Mouse (Mus musculus) liver, postnatal 0 days (tissue): Measurements from ENCODE around the gene Uvrag. TPM values are rescaled to one million over a fixed set of nuclear protein-coding genes. Genes with fewer than 3 reads are reported as not detected.
A peak's percentile ranks its signal among the peaks of the same experiment; 100 is the strongest.

Source experiments
- ATAC-seq: fragments of 200-750 bp; cut with Nextera tagmentation; 2 replicates; pipeline ENCODE4 v1.8.0; 2017; ENCODE audit warnings: mild to moderate bottlenecking, moderate library complexity
- DNase-seq: peaks from one replicate; pipeline ENCODE4 v3.0.0-alpha.2; 2016
- H3K27ac ChIP-seq: fragments of 300-500 bp; sonication (generic); 2 replicates; pipeline ENCODE4 v1.5.1; 2014; ENCODE audit warnings: antibody characterized with exemption, moderate library complexity, mild to moderate bottlenecking, low read depth
- H3K27me3 ChIP-seq: fragments of 300-500 bp; sonication (generic); 2 replicates; pipeline ENCODE4 v1.6.1; 2014; ENCODE audit warnings: low read length, control low read depth, mixed read lengths; ENCODE audit not compliant: insufficient read depth
- H3K36me3 ChIP-seq: fragments of 300-500 bp; sonication (generic); replicated peaks from 2 replicates; pipeline ENCODE4 v1.6.1; 2014; ENCODE audit warnings: mild to moderate bottlenecking, control low read depth, low read length, moderate library complexity, mixed read lengths; ENCODE audit not compliant: insufficient read depth
- H3K4me1 ChIP-seq: fragments of 300-500 bp; sonication (generic); 2 replicates; pipeline ENCODE4 v1.6.1; 2014; ENCODE audit warnings: antibody characterized with exemption, mild to moderate bottlenecking, control low read depth; ENCODE audit not compliant: insufficient read depth
- H3K4me2 ChIP-seq: fragments of 300-500 bp; sonication (generic); 2 replicates; pipeline ENCODE4 v1.6.1; 2014; ENCODE audit warnings: low read depth, mild to moderate bottlenecking, low read length, moderate library complexity, mixed read lengths
- H3K4me3 ChIP-seq: fragments of 300-500 bp; sonication (generic); 2 replicates; pipeline ENCODE4 v1.5.1; 2014; ENCODE audit warnings: low read depth, low read length
- H3K9ac ChIP-seq: fragments of 300-500 bp; sonication (generic); replicated peaks from 2 replicates; pipeline ENCODE4 v1.6.1; 2014; ENCODE audit warnings: mild to moderate bottlenecking, moderate library complexity
- H3K9me3 ChIP-seq: fragments of 300-500 bp; sonication (generic); 2 replicates; pipeline ENCODE4 v1.6.1; 2016; ENCODE audit warnings: mild to moderate bottlenecking, control low read depth, low read length, mixed read lengths
- CTCF ChIP-seq: sonication (generic); IDR thresholded peaks from 2 replicates; pipeline ENCODE4 v1.5.1; 2016; ENCODE audit warnings: antibody characterized with exemption, low read depth
- EP300 ChIP-seq: IDR thresholded peaks from 2 replicates; pipeline ENCODE4 v1.6.1; 2016; ENCODE audit warnings: antibody characterized with exemption, low read depth, mild to moderate bottlenecking
- WGBS: fragments of 180-500 bp; shearing (Covaris S2); extraction: QIAGEN DNeasy Blood & Tissue Kit; methylation state at CpG from one replicate; pipeline ENCODE4 v1.1.7; 2014; ENCODE audit not compliant: insufficient replicate concordance; 5-methylcytosine and 5-hydroxymethylcytosine counted together
- polyA plus RNA-seq: library from polyadenylated mRNA; unstranded; fragments of >200 nt; fragmentation: Nextera tagmentation; extraction: Ambion mirVana; gene quantifications from 2 replicates; pipeline ENCODE4 v1.2.1, GENCODE M21; 2015

Gene Uvrag
- polyA plus RNA-seq, 1 experiment from 2014 or later: 11.9 TPM

DNA sequence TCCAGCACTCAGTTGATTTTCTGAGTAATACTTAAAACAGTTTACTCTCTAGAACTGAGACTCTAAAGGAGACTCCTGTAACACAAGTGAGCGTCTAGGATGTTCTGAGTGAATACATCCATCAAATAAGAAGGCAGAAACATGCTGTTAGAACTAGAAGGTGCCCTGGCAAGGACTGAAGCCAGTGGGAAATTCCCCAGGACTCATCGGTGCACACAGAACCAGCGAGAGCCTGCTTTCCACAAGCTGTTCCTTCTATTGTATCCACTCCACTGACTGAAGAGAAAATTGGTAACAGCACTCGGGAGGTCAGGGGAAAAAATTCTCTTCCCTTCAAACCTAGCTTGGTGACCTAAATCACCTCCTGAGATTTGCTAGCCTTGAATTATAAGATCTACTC lies 233.5 kb downstream of the Uvrag start:
- no peak for ATAC-seq
- no peaks in the 10 kb centered on the region for H3K27me3 ChIP-seq
- no peak overlapping the region for H3K27ac ChIP-seq
- no peak overlapping the region for H3K4me2 ChIP-seq
- DNase-seq: no peak
- no peak for TF ChIP-seq EP300
- TF ChIP-seq CTCF: no peak
- no peak overlapping the region for H3K9ac ChIP-seq
- no peaks in the 10 kb centered on the region for H3K9me3 ChIP-seq
- peaks cover 6% of the 10 kb centered on the region; the same call in 1 of the 2 replicates for H3K36me3 ChIP-seq
- WGBS: 86% methylated on average over 4 of the region's 4 CpGs
- H3K4me3 ChIP-seq: no peak overlapping the region
- H3K4me1 ChIP-seq: peaks cover 5% of the 10 kb centered on the region; the same call in 1 of the 2 replicates

DNA sequence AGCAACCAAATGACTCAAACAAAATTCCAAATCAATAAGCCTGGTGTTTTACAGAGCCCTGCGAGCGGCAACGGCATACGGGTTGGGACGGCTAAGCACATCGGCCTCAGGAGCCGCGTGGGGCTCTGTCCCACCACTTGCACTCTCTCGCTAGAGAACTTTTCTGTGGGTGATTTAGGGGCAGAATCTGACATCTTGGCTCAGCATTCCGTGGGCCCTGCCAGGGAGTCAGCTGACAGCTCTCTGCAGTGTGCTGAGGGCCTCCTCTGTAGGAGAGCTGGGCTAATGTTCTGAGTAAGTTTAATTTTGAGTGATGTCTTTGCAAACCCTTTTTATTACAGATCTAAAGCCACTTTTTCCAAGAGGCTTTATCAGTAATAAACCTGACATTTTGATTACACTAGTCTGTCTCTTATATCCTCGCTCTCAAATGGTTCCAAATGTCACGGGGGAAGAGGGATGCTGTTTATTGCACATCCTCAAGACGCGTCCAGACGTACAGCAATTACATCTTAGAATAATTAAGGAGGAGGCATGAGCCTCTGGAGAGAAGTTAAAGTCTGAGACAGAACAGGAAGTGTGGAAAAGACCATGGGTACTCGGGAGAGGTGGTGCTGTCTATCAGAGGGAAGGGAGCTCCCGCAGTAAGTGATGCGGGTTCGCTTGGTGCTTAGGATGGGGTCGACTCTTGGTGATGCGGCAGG lies 236.1 kb downstream of the Uvrag start:
- DNase-seq: no peak
- ATAC-seq: no peak
- WGBS: 88% methylated on average over 21 of the region's 21 CpGs

DNA sequence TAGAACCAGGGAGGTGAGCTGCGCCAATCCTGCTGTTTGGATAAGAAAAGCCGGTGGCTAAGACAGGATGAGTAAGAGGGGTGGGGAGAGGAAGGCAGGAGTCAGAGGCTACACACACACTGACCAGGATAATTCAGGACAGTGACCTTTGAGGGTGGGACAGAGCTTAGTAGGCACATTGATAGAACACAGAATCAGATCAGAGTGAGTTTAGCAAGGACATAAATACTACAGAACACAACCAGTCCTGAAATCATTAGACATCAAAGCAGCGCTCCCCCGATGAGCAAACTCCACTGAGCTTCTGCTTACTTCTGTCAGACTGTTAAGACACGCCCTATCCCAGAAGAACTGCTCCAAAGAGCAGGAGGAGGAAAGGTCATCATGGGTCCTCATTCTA lies 237.1 kb downstream of the Uvrag start:
- Histone ChIP-seq H3K36me3 (peaks cover 11% of the 10 kb centered on the region; the same call in 1 of the 2 replicates), H3K9ac (no peak overlapping the region), H3K27ac (peak overlapping the region; percentile 37; the same call in 1 of the 2 replicates), H3K4me3 (no peak overlapping the region), H3K4me2 (no peak overlapping the region), H3K4me1 (peaks cover 5% of the 10 kb centered on the region; the same call in 1 of the 2 replicates), H3K9me3 (no peaks in the 10 kb centered on the region), H3K27me3 (no peaks in the 10 kb centered on the region)
- ATAC-seq (peak; percentile 87), DNase-seq (no peak)
- 53% methylated on average over 5 of the region's 5 CpGs for WGBS
- no peak; the same call in 1 of the 2 replicates for TF ChIP-seq EP300
- no peak for TF ChIP-seq CTCF

More for the DNA sequence above, 236.1 kb downstream of the Uvrag start:
- H3K4me3 ChIP-seq: no peak overlapping the region
- H3K9ac ChIP-seq: no peak overlapping the region
- peak overlapping the region; percentile 26; the same call in 1 of the 2 replicates for H3K27ac ChIP-seq
- no peaks in the 10 kb centered on the region for H3K9me3 ChIP-seq
- H3K36me3 ChIP-seq: peaks cover 11% of the 10 kb centered on the region; the same call in 1 of the 2 replicates
- H3K4me1 ChIP-seq: peaks cover 5% of the 10 kb centered on the region; the same call in 1 of the 2 replicates
- no peaks in the 10 kb centered on the region for H3K27me3 ChIP-seq
- no peak for TF ChIP-seq EP300
- no peak for TF ChIP-seq CTCF
- no peak overlapping the region for H3K4me2 ChIP-seq

DNA sequence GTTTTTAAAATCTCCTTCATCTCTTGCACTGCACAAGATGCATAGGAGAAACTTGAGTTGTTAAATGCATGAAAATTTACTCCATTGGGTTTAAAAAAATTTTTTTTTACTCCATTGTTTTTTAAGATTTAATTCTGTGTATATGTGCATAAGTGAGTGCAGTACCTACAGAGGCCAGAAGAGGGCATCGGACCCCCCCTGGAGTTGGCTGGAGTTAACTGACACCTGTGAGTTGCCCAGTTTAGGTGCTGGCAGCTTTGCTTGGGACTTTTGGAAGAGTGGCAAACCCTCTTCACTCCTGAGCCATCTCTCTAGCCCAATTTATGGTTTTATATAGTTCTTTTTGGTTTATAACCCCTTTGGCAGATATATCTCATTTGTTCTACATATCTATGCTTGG lies 239.8 kb downstream of the Uvrag start:
- H3K4me1 ChIP-seq: peaks cover 4% of the 10 kb centered on the region; the same call in 1 of the 2 replicates
- 90% methylated on average over 1 of the region's 1 CpGs for WGBS
- H3K27ac ChIP-seq: no peak overlapping the region
- no peak overlapping the region for H3K4me3 ChIP-seq
- H3K9ac ChIP-seq: no peak overlapping the region
- ATAC-seq: no peak
- no peaks in the 10 kb centered on the region for H3K27me3 ChIP-seq
- no peak for DNase-seq
- H3K9me3 ChIP-seq: no peaks in the 10 kb centered on the region
- TF ChIP-seq EP300 (no peak), CTCF (peak; percentile 53)
- H3K36me3 ChIP-seq: peaks cover 18% of the 10 kb centered on the region
- no peak overlapping the region for H3K4me2 ChIP-seq

DNA sequence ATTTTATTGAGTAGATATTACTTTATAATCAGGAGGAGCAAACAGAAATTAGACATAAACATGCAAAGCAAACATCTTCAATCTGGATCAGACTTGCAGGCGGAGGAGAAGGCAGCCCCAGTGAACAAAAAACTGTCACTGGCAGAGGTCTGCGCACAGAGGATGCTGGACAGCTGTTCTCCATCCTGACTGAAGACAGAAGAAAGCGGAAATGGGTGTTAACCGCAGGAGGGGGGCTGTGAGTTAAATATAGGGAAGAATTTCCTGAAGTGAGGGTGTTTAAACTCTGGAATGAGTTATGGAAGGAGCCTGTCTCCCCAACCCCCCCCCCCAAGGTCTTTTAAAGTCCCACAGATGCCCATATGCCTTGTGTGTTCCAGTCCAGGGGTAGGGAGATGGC lies 241.1 kb downstream of the Uvrag start:
- TF ChIP-seq EP300: no peak
- no peak for TF ChIP-seq CTCF
- peaks cover 2% of the 10 kb centered on the region; the same call in 1 of the 2 replicates for H3K4me1 ChIP-seq
- H3K27me3 ChIP-seq: no peaks in the 10 kb centered on the region
- WGBS: 72% methylated on average over 4 of the region's 4 CpGs
- H3K4me3 ChIP-seq: no peak overlapping the region
- H3K27ac ChIP-seq: no peak overlapping the region
- no peak for ATAC-seq
- H3K36me3 ChIP-seq: peaks cover 12% of the 10 kb centered on the region; the same call in 1 of the 2 replicates
- no peaks in the 10 kb centered on the region for H3K9me3 ChIP-seq
- no peak overlapping the region for H3K9ac ChIP-seq
- no peak for DNase-seq
- H3K4me2 ChIP-seq: no peak overlapping the region

DNA sequence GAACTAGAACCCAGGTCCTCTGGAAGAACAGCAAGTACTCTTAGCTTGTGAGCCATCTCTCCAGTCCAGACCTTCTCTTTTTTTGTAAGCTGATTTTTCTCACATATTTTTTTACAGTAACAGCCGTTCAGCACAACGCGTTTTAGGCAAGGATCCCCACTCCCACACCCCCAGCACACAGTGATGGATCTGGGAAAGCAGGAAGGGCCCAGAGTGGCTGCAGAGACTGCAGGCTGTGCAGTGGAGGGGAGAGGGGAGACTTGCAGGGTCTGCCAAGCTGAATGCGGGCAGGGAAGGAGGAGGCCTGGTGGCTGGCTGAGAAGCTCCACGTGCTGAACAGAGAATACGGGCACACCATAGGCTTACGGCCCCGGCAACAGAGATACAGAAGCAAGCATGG lies 243.6 kb downstream of the Uvrag start:
- Histone ChIP-seq H3K27ac (no peak overlapping the region), H3K4me1 (peaks cover 10% of the 10 kb centered on the region; the same call in 1 of the 2 replicates), H3K27me3 (no peaks in the 10 kb centered on the region), H3K36me3 (peaks cover 18% of the 10 kb centered on the region), H3K4me2 (no peak overlapping the region), H3K9me3 (no peaks in the 10 kb centered on the region), H3K4me3 (no peak overlapping the region), H3K9ac (no peak overlapping the region)
- ATAC-seq (no peak), DNase-seq (no peak)
- 91% methylated on average over 8 of the region's 8 CpGs for WGBS
- TF ChIP-seq EP300 (no peak), CTCF (no peak)
